Mouse (Mus musculus): Measurements from ENCODE around the gene Slc39a11. TPM values are rescaled to one million over a fixed set of nuclear protein-coding genes. Genes with fewer than 3 reads are reported as not detected.

Slc39a11 gene
- polyA plus RNA-seq, 1 experiment from 2014 or later, result 38.5 TPM

GRCm38 (mm10) chr11:113558505-113558904 lies 91.4 kb downstream of the Slc39a11 start:
- Histone ChIP-seq H3K27ac (ENCODE audit: low read length) (no peak overlapping the region), H3K4me1 (ENCODE audit: control insufficient read depth, insufficient read depth, low read length) (peaks cover 6% of the 10 kb centered on the region; the same call in 1 of the 2 replicates), H3K4me3 (ENCODE audit: low read depth, low read length) (no peak overlapping the region), H3K9me3 (replicated peaks; ENCODE audit: control insufficient read depth, low read length, poor library complexity, severe bottlenecking) (no peaks in the 10 kb centered on the region), H3K4me2 (ENCODE audit: low read length) (no peak overlapping the region), H3K27me3 (ENCODE audit: control insufficient read depth, insufficient read depth, low read depth, low read length) (no peaks in the 10 kb centered on the region), H3K36me3 (ENCODE audit: control insufficient read depth, insufficient read depth, low read length) (no peaks in the 10 kb centered on the region), H3K9ac (ENCODE audit: low read depth, low read length) (no peak overlapping the region)
- ATAC-seq, result no peak
- WGBS, result 45% methylated on average over 12 of the region's 12 CpGs

- peaks cover 12% of the 10 kb centered on the region for H3K4me1 ChIP-seq (ENCODE audit: control insufficient read depth, insufficient read depth, low read length)
- H3K4me2 ChIP-seq (ENCODE audit: low read length), result no peak overlapping the region
- no peaks in the 10 kb centered on the region for H3K9me3 ChIP-seq (replicated peaks; ENCODE audit: control insufficient read depth, low read length, poor library complexity, severe bottlenecking)
- ATAC-seq, result no peak
- H3K36me3 ChIP-seq (ENCODE audit: control insufficient read depth, insufficient read depth, low read length), result no peaks in the 10 kb centered on the region
- 87% methylated on average over 12 of the region's 12 CpGs for WGBS
- H3K27me3 ChIP-seq (ENCODE audit: control insufficient read depth, insufficient read depth, low read depth, low read length), result no peaks in the 10 kb centered on the region
- H3K4me3 ChIP-seq (ENCODE audit: low read depth, low read length), result no peak overlapping the region
- no peak overlapping the region for H3K9ac ChIP-seq (ENCODE audit: low read depth, low read length)
- no peak overlapping the region for H3K27ac ChIP-seq (ENCODE audit: low read length)
Measured at GRCm38 (mm10) chr11:113556142-113556541, 93.7 kb downstream of the Slc39a11 start.

- Histone ChIP-seq H3K4me1 (ENCODE audit: control insufficient read depth, insufficient read depth, low read length) (peaks cover 12% of the 10 kb centered on the region), H3K9me3 (replicated peaks; ENCODE audit: control insufficient read depth, low read length, poor library complexity, severe bottlenecking) (no peaks in the 10 kb centered on the region), H3K4me2 (ENCODE audit: low read length) (no peak overlapping the region), H3K36me3 (ENCODE audit: control insufficient read depth, insufficient read depth, low read length) (no peaks in the 10 kb centered on the region), H3K27me3 (ENCODE audit: control insufficient read depth, insufficient read depth, low read depth, low read length) (no peaks in the 10 kb centered on the region), H3K27ac (ENCODE audit: low read length) (no peak overlapping the region), H3K4me3 (ENCODE audit: low read depth, low read length) (no peak overlapping the region), H3K9ac (ENCODE audit: low read depth, low read length) (no peak overlapping the region)
- no peak for ATAC-seq
- WGBS, result 89% methylated on average over 7 of the region's 7 CpGs
Measured at GRCm38 (mm10) chr11:113554701-113555360, 95.0 kb downstream of the Slc39a11 start.

- Histone ChIP-seq H3K27me3 (ENCODE audit: control insufficient read depth, insufficient read depth, low read depth, low read length) (no peaks in the 10 kb centered on the region), H3K36me3 (ENCODE audit: control insufficient read depth, insufficient read depth, low read length) (no peaks in the 10 kb centered on the region), H3K27ac (ENCODE audit: low read length) (peak overlapping the region; percentile 44), H3K4me2 (ENCODE audit: low read length) (no peak overlapping the region), H3K9me3 (replicated peaks; ENCODE audit: control insufficient read depth, low read length, poor library complexity, severe bottlenecking) (no peaks in the 10 kb centered on the region), H3K4me1 (ENCODE audit: control insufficient read depth, insufficient read depth, low read length) (peaks cover 12% of the 10 kb centered on the region), H3K9ac (ENCODE audit: low read depth, low read length) (no peak overlapping the region), H3K4me3 (ENCODE audit: low read depth, low read length) (no peak overlapping the region)
- no peak for ATAC-seq
- 76% methylated on average over 7 of the region's 7 CpGs for WGBS
Measured at GRCm38 (mm10) chr11:113554194-113554593, 95.7 kb downstream of the Slc39a11 start.

GRCm38 (mm10) chr11:113553605-113554004 lies 96.3 kb downstream of the Slc39a11 start:
- WGBS, result 67% methylated on average over 13 of the region's 13 CpGs

GRCm38 (mm10) chr11:113552539-113552938 lies 97.3 kb downstream of the Slc39a11 start:
- Histone ChIP-seq H3K4me3 (ENCODE audit: low read depth, low read length) (no peak overlapping the region), H3K27me3 (ENCODE audit: control insufficient read depth, insufficient read depth, low read depth, low read length) (no peaks in the 10 kb centered on the region), H3K9me3 (replicated peaks; ENCODE audit: control insufficient read depth, low read length, poor library complexity, severe bottlenecking) (no peaks in the 10 kb centered on the region), H3K36me3 (ENCODE audit: control insufficient read depth, insufficient read depth, low read length) (no peaks in the 10 kb centered on the region), H3K4me1 (ENCODE audit: control insufficient read depth, insufficient read depth, low read length) (peaks cover 12% of the 10 kb centered on the region), H3K9ac (ENCODE audit: low read depth, low read length) (no peak overlapping the region), H3K4me2 (ENCODE audit: low read length) (no peak overlapping the region), H3K27ac (ENCODE audit: low read length) (no peak overlapping the region)
- ATAC-seq, result no peak
- WGBS, result 58% methylated on average over 10 of the region's 10 CpGs

More at GRCm38 (mm10) chr11:113553605-113554004, 96.3 kb downstream of the Slc39a11 start:
- Histone ChIP-seq H3K9ac (ENCODE audit: low read depth, low read length) (no peak overlapping the region), H3K36me3 (ENCODE audit: control insufficient read depth, insufficient read depth, low read length) (no peaks in the 10 kb centered on the region), H3K4me3 (ENCODE audit: low read depth, low read length) (no peak overlapping the region), H3K4me2 (ENCODE audit: low read length) (no peak overlapping the region), H3K27me3 (ENCODE audit: control insufficient read depth, insufficient read depth, low read depth, low read length) (no peaks in the 10 kb centered on the region), H3K4me1 (ENCODE audit: control insufficient read depth, insufficient read depth, low read length) (peaks cover 12% of the 10 kb centered on the region), H3K27ac (ENCODE audit: low read length) (peak overlapping the region; percentile 44), H3K9me3 (replicated peaks; ENCODE audit: control insufficient read depth, low read length, poor library complexity, severe bottlenecking) (no peaks in the 10 kb centered on the region)
- ATAC-seq, result peak; percentile 74; the same call in 1 of the 2 replicates

GRCm38 (mm10) chr11:113546217-113546877 lies 103.5 kb downstream of the Slc39a11 start:
- Histone ChIP-seq H3K36me3 (ENCODE audit: control insufficient read depth, insufficient read depth, low read length) (no peaks in the 10 kb centered on the region), H3K27ac (ENCODE audit: low read length) (no peak overlapping the region), H3K27me3 (ENCODE audit: control insufficient read depth, insufficient read depth, low read depth, low read length) (no peaks in the 10 kb centered on the region), H3K4me2 (ENCODE audit: low read length) (no peak overlapping the region), H3K4me3 (ENCODE audit: low read depth, low read length) (no peak overlapping the region), H3K9ac (ENCODE audit: low read depth, low read length) (no peak overlapping the region), H3K4me1 (ENCODE audit: control insufficient read depth, insufficient read depth, low read length) (no peaks in the 10 kb centered on the region; the same call in 1 of the 2 replicates), H3K9me3 (replicated peaks; ENCODE audit: control insufficient read depth, low read length, poor library complexity, severe bottlenecking) (no peaks in the 10 kb centered on the region)
- ATAC-seq, result no peak
- 72% methylated on average over 11 of the region's 11 CpGs for whole genome bisulfite sequencing

- WGBS, result 93% methylated on average over 11 of the region's 11 CpGs
- no peaks in the 10 kb centered on the region for H3K9me3 ChIP-seq (replicated peaks; ENCODE audit: control insufficient read depth, low read length, poor library complexity, severe bottlenecking)
- ATAC-seq, result no peak
- no peaks in the 10 kb centered on the region; the same call in 1 of the 2 replicates for H3K4me1 ChIP-seq (ENCODE audit: control insufficient read depth, insufficient read depth, low read length)
- H3K27me3 ChIP-seq (ENCODE audit: control insufficient read depth, insufficient read depth, low read depth, low read length), result no peaks in the 10 kb centered on the region
- H3K4me2 ChIP-seq (ENCODE audit: low read length), result no peak overlapping the region
- no peak overlapping the region for H3K9ac ChIP-seq (ENCODE audit: low read depth, low read length)
- no peak overlapping the region for H3K27ac ChIP-seq (ENCODE audit: low read length)
- no peak overlapping the region for H3K4me3 ChIP-seq (ENCODE audit: low read depth, low read length)
- no peaks in the 10 kb centered on the region for H3K36me3 ChIP-seq (ENCODE audit: control insufficient read depth, insufficient read depth, low read length)
Measured at GRCm38 (mm10) chr11:113544017-113544640, 105.8 kb downstream of the Slc39a11 start.

- Histone ChIP-seq H3K36me3 (ENCODE audit: control insufficient read depth, insufficient read depth, low read length) (no peaks in the 10 kb centered on the region), H3K4me2 (ENCODE audit: low read length) (no peak overlapping the region), H3K4me1 (ENCODE audit: control insufficient read depth, insufficient read depth, low read length) (no peaks in the 10 kb centered on the region; the same call in 1 of the 2 replicates), H3K27ac (ENCODE audit: low read length) (no peak overlapping the region), H3K9ac (ENCODE audit: low read depth, low read length) (no peak overlapping the region), H3K9me3 (replicated peaks; ENCODE audit: control insufficient read depth, low read length, poor library complexity, severe bottlenecking) (no peaks in the 10 kb centered on the region), H3K4me3 (ENCODE audit: low read depth, low read length) (no peak overlapping the region), H3K27me3 (ENCODE audit: control insufficient read depth, insufficient read depth, low read depth, low read length) (no peaks in the 10 kb centered on the region)
- no peak for ATAC-seq
- 97% methylated on average over 8 of the region's 8 CpGs for WGBS
Measured at GRCm38 (mm10) chr11:113541073-113541472, 108.8 kb downstream of the Slc39a11 start.

Measured in midbrain, embryonic 16.5 days (tissue).